Mouse (Mus musculus) embryonic facial prominence, embryonic 11.5 days (tissue): ENCODE measurements around the gene 4930544D05Rik. TPM values are rescaled to one million over a fixed set of nuclear protein-coding genes. Genes with fewer than 3 reads are reported as not detected.

ENCODE experiments used
- ATAC-seq: fragments of 200-750 bp; cut with Nextera tagmentation; replicated peaks from 2 replicates; pipeline ENCODE4 v1.8.0; 2017; ENCODE audit warnings: low read depth; ENCODE audit not compliant: insufficient number of reproducible peaks, low FRiP score, low TSS enrichment
- DNase-seq: peaks from one replicate; pipeline ENCODE4 v3.0.0-alpha.2; 2015; ENCODE audit warnings: low spot score
- H3K27ac ChIP-seq: fragments of 300-500 bp; sonication (generic); replicated peaks from 2 replicates; pipeline ENCODE4 v1.5.1; 2014; ENCODE audit warnings: mild to moderate bottlenecking, low read depth, low read length, control low read depth
- H3K27me3 ChIP-seq: fragments of 300-500 bp; sonication (generic); 2 replicates; pipeline ENCODE4 v1.6.1; 2014; ENCODE audit warnings: mild to moderate bottlenecking, low read length, moderate library complexity, mixed read lengths; ENCODE audit not compliant: control insufficient read depth, insufficient read depth
- H3K36me3 ChIP-seq: fragments of 300-500 bp; sonication (generic); replicated peaks from 2 replicates; pipeline ENCODE4 v1.6.1; 2014; ENCODE audit warnings: low read depth, mild to moderate bottlenecking, low read length, moderate library complexity, mixed read lengths; ENCODE audit not compliant: control insufficient read depth, insufficient read depth
- H3K4me1 ChIP-seq: fragments of 300-500 bp; sonication (generic); 2 replicates; pipeline ENCODE4 v1.6.1; 2014; ENCODE audit warnings: low read length, mixed read lengths; ENCODE audit not compliant: control insufficient read depth, insufficient read depth
- H3K4me2 ChIP-seq: fragments of 300-500 bp; sonication (generic); 2 replicates; pipeline ENCODE4 v1.6.1; 2014; ENCODE audit warnings: low read depth, mild to moderate bottlenecking, control low read depth, low read length, moderate library complexity
- H3K4me3 ChIP-seq: fragments of 300-500 bp; sonication (generic); 2 replicates; pipeline ENCODE4 v1.5.1; 2014; ENCODE audit warnings: low read depth, low read length, control low read depth
- H3K9ac ChIP-seq: fragments of 300-500 bp; sonication (generic); replicated peaks from 2 replicates; pipeline ENCODE4 v1.6.1; 2014; ENCODE audit warnings: mild to moderate bottlenecking, control low read depth, low read length
- H3K9me3 ChIP-seq: fragments of 300-500 bp; sonication (generic); replicated peaks from 2 replicates; pipeline ENCODE4 v1.6.1; 2016; ENCODE audit warnings: mild to moderate bottlenecking, low read length, inconsistent platforms, mixed read lengths; ENCODE audit not compliant: control insufficient read depth
- WGBS: fragments of 180-500 bp; shearing (Covaris S2); extraction: QIAGEN DNeasy Blood & Tissue Kit; methylation state at CpG from one replicate; pipeline ENCODE4 v1.1.7; 2014; 5-methylcytosine and 5-hydroxymethylcytosine counted together
- polyA plus RNA-seq: library from polyadenylated mRNA; unstranded; fragments of >200 nt; fragmentation: Nextera tagmentation; extraction: Ambion mirVana; gene quantifications from 2 replicates; pipeline ENCODE4 v1.2.1, GENCODE M21; 2014

The 4930544D05Rik gene
- polyA plus RNA-seq, 1 experiment from 2014 or later: not detected

GRCm38 (mm10) chr11:70663957-70664356 lies 48.3 kb downstream of the 4930544D05Rik start:
- Histone ChIP-seq H3K4me3 (no peak overlapping the region), H3K4me1 (no peaks in the 10 kb centered on the region), H3K27ac (no peak overlapping the region), H3K4me2 (no peak overlapping the region), H3K9me3 (no peaks in the 10 kb centered on the region), H3K27me3 (no peaks in the 10 kb centered on the region), H3K36me3 (peaks cover 7% of the 10 kb centered on the region), H3K9ac (no peak overlapping the region)
- DNase-seq (no peak), ATAC-seq (no peak)
- 93% methylated on average over 6 of the region's 6 CpGs for WGBS

- H3K4me2 ChIP-seq: no peak overlapping the region
- H3K9ac ChIP-seq: no peak overlapping the region
- no peak overlapping the region for H3K27ac ChIP-seq
- H3K27me3 ChIP-seq: no peaks in the 10 kb centered on the region
- H3K36me3 ChIP-seq: peaks cover 7% of the 10 kb centered on the region
- WGBS: 89% methylated on average over 9 of the region's 9 CpGs
- H3K4me1 ChIP-seq: no peaks in the 10 kb centered on the region
- ATAC-seq (no peak), DNase-seq (no peak)
- H3K9me3 ChIP-seq: no peaks in the 10 kb centered on the region
- H3K4me3 ChIP-seq: no peak overlapping the region
These were observed 49.1 kb downstream of the 4930544D05Rik start for GRCm38 (mm10) chr11:70664741-70665140.

Other genes with a start within 250 kb of the 4930544D05Rik start
- gene Pelp1, start 205.8 kb upstream of the 4930544D05Rik start, polyA plus RNA-seq: 34.9 and 39.4 TPM in 2 replicates
- gene Arrb2, start 183.2 kb upstream of the 4930544D05Rik start, polyA plus RNA-seq: 21.4 and 24.1 TPM in 2 replicates
- gene Med11, start 163.9 kb upstream of the 4930544D05Rik start, polyA plus RNA-seq: 38.7 and 46.9 TPM in 2 replicates
- gene Zmynd15, start 156.4 kb upstream of the 4930544D05Rik start, polyA plus RNA-seq: 0.18 and 0.26 TPM in 2 replicates
- 0.81 and 0.91 TPM in 2 replicates for gene Cxcl16, start 155.9 kb upstream of the 4930544D05Rik start, polyA plus RNA-seq
- gene Tm4sf5, start 110.6 kb upstream of the 4930544D05Rik start, polyA plus RNA-seq: 0.36 TPM in 1 of 2 replicates, not detected in the other
- gene Vmo1, start 101.2 kb upstream of the 4930544D05Rik start, polyA plus RNA-seq: 0.45 TPM in 1 of 2 replicates, not detected in the other
- gene Gltpd2, start 96.7 kb upstream of the 4930544D05Rik start, polyA plus RNA-seq: 0.46 TPM in 1 of 2 replicates, not detected in the other
- gene Psmb6, start 90.5 kb upstream of the 4930544D05Rik start, polyA plus RNA-seq: 827 and 878 TPM in 2 replicates
- not detected in 2 replicates for gene Gm40193, start 82.9 kb upstream of the 4930544D05Rik start, polyA plus RNA-seq
- gene Pld2, start 75.8 kb upstream of the 4930544D05Rik start, polyA plus RNA-seq: 1.6 and 2.2 TPM in 2 replicates
- gene Mink1, start 53.0 kb upstream of the 4930544D05Rik start, polyA plus RNA-seq: 12.6 and 13.7 TPM in 2 replicates
- gene Chrne, start 3.4 kb downstream of the 4930544D05Rik start, polyA plus RNA-seq: not detected in 2 replicates
- 0.93 and 1.3 TPM in 2 replicates for gene Gp1ba, start 23.3 kb downstream of the 4930544D05Rik start, polyA plus RNA-seq
- 81.9 and 92.8 TPM in 2 replicates for gene Rnf167, start 31.4 kb downstream of the 4930544D05Rik start, polyA plus RNA-seq
- 144 and 150 TPM in 2 replicates for gene Slc25a11, start 31.6 kb downstream of the 4930544D05Rik start, polyA plus RNA-seq
- 1,669 and 1,679 TPM in 2 replicates for gene Pfn1, start 38.8 kb downstream of the 4930544D05Rik start, polyA plus RNA-seq
- gene Eno3, start 41.4 kb downstream of the 4930544D05Rik start, polyA plus RNA-seq: 30.7 and 40.4 TPM in 2 replicates
- 107 and 118 TPM in 2 replicates for gene Spag7, start 53.6 kb downstream of the 4930544D05Rik start, polyA plus RNA-seq
- 4.4 and 7.3 TPM in 2 replicates for gene Camta2, start 72.3 kb downstream of the 4930544D05Rik start, polyA plus RNA-seq
- gene Inca1, start 84.3 kb downstream of the 4930544D05Rik start, polyA plus RNA-seq: 0.73 and 0.82 TPM in 2 replicates
- 7.5 and 8.3 TPM in 2 replicates for gene Kif1c, start 84.7 kb downstream of the 4930544D05Rik start, polyA plus RNA-seq
- 6.7 and 7.3 TPM in 2 replicates for gene Zfp3, start 148.4 kb downstream of the 4930544D05Rik start, polyA plus RNA-seq
- gene Scimp, start 196.7 kb downstream of the 4930544D05Rik start, polyA plus RNA-seq: not detected in 2 replicates
- gene Rabep1, start 228.9 kb downstream of the 4930544D05Rik start, polyA plus RNA-seq: 36.2 and 36.6 TPM in 2 replicates